Mouse (Mus musculus) cerebellum, adult 2 months (tissue): ENCODE results near the gene Dab2.

Source experiments
- CTCF ChIP-seq: fragments of 200-500 bp; IDR thresholded peaks from 2 replicates; pipeline ENCODE4 v1.5.1; 2011; ENCODE audit warnings: low read depth, mild to moderate bottlenecking, control low read depth, low read length, moderate library complexity, borderline replicate concordance; ENCODE audit not compliant: insufficient read depth
- POLR2A ChIP-seq: fragments of 200-500 bp; IDR thresholded peaks from 2 replicates; pipeline ENCODE4 v1.6.1; 2011; ENCODE audit warnings: low read length, control low read depth, borderline replicate concordance; ENCODE audit not compliant: insufficient read depth

- TF ChIP-seq POLR2A: no peak
- TF ChIP-seq CTCF: no peak
These were observed 139.1 kb downstream of the Dab2 start for GRCm38 (mm10) chr15:6438685-6439084.
